Mouse (Mus musculus): ENCODE results near the gene Slc19a2.
"Not testable (repeated sequence)": the region's sequence is repeated elsewhere in the genome, so short reads cannot be mapped to it uniquely, and the experiment has no call there.

Gene Slc19a2

GRCm38 (mm10) chr1:164248465-164249331, at the start of gene Slc19a2:
TSS of gene Slc19a2 (plus strand) at chr1:164249046.
- peak; percentile 95 to 96 for DNase-seq (ENCODE audit: low spot score in 2 of 2)

GRCm38 (mm10) chr1:164199551-164199950, 49.3 kb upstream of the Slc19a2 start:
- no peak for DNase-seq (ENCODE audit: low spot score in 2 of 2)

DNA sequence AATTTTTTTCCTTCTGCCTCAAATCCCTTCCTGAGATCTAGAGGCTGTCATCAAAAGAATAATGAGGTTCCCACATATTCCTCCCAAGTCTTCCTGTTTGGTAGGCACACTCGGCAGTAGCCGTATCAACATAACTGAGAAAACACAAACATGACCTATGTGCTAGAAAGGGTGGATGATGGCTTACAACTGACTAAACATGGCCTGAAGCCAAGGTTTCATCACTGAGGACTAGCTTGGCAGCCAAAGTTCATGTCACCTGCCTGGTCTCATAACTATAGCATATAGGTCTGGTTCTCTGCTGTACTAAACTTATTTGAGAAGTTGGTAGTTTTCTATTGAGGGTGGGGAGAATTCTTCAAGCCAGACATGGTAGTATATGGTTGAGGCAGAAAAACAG, 40.4 kb upstream of the Slc19a2 start:
- no peak for DNase-seq (ENCODE audit: low spot score in 2 of 2)

- no peak for DNase-seq (ENCODE audit: low spot score in 2 of 2)
These were observed 37.9 kb upstream of the Slc19a2 start for GRCm38 (mm10) chr1:164210899-164211298.

GRCm38 (mm10) chr1:164212686-164213085, 36.2 kb upstream of the Slc19a2 start:
- DNase-seq (ENCODE audit: low spot score in 2 of 2): no peak

DNA sequence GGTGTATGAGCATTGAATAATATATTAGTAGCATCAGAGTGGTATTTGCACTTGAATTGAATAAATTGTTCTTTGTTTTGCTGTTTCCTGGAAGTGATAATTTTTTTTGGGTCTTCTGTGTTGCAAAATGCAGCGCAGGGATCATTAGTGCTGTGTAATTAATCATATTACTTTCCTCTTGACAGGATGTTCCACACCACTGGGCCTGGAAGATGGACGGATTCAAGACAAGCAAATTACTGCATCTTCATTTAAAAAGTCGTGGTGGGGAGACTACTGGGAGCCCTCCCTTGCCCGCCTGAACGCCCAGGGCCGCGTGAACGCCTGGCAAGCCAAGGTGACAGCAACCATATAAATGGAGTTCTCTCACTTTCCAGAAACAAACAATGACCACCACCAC, 34.7 kb upstream of the Slc19a2 start:
- no peak for DNase-seq (ENCODE audit: low spot score in 2 of 2)

- no peak for DNase-seq (ENCODE audit: low spot score in 2 of 2)
These were observed 33.7 kb upstream of the Slc19a2 start for GRCm38 (mm10) chr1:164215097-164215496.

DNA sequence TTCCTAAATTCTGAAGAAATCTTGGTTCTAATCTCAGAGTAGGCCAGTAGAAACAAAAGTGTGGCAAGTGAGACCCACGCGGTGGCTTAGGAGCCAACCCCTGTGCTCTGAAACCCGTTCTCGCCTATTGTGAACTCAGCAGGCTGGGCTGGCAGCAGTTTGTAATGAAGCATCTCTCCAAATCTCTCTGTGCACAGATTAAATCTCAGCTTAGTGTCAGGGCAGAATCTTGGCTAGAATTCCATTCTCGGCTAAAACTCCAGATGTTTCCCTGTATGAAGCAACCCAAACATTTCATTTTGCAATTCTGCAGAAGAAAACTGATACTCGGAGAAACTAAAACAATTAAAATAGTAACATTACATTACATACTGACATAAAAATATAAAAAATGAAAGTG, 33.3 kb upstream of the Slc19a2 start:
- no peak for DNase-seq (ENCODE audit: low spot score in 2 of 2)

DNA sequence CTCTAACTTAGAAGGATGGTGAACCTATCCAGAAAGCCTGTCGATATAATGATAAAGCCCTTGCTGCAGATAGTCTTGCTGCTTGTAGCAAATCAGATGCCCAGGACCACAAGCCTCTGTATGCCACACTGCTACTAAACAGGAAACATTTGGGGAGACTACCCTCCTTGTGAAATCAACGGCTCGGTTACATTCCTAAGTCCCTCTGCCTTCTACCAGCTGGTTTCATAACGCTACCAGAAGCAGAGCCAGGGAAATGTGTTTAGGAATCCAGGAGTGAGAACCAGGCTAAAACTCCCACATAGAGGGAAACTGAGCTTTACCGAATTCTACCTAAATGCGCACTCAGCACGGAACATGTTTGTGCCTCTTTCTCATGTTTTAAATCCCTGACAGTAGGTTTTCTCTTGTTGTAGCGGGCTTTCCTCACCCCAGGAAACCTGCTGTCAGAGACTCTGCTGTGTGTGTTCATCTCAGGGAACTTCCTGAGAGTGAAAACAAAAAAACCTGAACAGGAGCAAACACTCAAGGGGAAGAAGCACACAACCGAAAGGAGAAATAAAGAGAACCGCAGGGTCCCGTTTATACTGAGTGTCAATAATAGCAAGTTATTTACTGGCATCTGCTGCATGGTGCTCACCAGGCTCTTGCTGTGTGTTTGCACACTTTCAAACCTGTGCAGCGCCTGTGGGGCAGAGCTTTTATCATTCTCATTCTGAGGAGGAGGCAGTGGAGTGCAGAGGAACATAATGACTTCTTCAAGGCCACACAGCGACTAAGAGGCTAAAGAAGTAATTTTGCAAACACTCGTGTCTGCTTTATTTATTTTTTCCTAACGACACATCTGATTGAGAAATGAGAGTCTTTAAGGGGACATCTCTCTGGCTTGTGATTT, 30.8 kb upstream of the Slc19a2 start:
- DNase-seq (ENCODE audit: low spot score in 2 of 2): no peak

DNA sequence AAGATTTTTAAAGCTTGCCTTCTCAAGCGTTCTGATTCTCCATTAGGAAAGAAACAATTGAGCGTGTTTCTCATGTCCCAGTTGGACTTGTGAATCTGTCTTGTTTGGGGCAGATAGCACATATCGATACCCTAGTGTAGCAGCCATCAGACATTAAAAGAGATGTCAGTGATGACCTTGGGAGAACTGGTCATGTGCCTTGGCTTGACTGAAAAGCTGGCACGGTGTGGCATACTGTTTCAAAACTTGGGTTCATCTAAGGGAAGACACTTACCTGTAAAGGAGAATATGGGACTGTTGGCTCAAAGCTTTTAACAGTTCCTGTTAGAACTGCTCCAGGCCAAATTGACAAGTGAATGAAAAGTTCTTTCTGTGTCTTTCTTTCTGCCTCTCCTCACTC, 28.6 kb upstream of the Slc19a2 start:
- no peak for DNase-seq (ENCODE audit: low spot score in 2 of 2)

GRCm38 (mm10) chr1:164223089-164223488, 25.8 kb upstream of the Slc19a2 start:
- no peak for DNase-seq (ENCODE audit: low spot score in 2 of 2)

DNA sequence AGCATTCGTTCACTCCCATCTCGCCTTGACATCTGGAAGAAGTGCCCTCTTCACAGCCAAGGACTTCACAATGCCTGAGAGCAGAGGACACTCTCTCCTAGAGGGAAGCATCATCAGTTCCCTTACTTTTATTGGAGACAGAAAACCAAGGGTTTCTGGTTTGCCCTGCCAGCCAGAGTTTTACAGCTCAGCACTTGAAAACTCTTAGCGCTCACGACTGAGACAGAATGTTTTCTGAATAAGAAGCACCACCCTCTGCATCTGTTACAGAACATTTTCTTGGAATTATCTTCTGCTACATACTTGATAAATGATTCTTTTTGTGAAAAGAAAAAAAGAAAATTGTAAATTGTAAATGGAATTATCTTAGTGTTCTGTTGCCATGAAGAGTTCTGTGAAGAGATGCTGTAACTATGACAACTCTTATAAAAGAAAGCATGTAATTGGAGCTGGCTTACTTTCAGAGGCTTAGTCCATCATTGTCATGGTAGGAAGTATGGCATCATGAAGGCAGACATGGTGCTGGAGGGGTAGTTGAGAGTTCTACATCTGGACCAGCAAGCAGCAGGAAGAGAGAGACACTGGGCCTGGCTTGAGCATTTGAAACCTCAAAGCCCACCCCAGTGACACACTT, 16.8 kb upstream of the Slc19a2 start:
- DNase-seq (ENCODE audit: low spot score in 2 of 2): not testable (repeated sequence)

- no peak for DNase-seq (ENCODE audit: low spot score in 2 of 2)
These were observed 15.4 kb upstream of the Slc19a2 start for GRCm38 (mm10) chr1:164233447-164233846.

- no peak for DNase-seq (ENCODE audit: low spot score in 2 of 2)
These were observed 13.8 kb upstream of the Slc19a2 start for GRCm38 (mm10) chr1:164235078-164235477.

- DNase-seq (ENCODE audit: low spot score in 2 of 2): no peak
These were observed 12.8 kb upstream of the Slc19a2 start for GRCm38 (mm10) chr1:164236078-164236477.

DNA sequence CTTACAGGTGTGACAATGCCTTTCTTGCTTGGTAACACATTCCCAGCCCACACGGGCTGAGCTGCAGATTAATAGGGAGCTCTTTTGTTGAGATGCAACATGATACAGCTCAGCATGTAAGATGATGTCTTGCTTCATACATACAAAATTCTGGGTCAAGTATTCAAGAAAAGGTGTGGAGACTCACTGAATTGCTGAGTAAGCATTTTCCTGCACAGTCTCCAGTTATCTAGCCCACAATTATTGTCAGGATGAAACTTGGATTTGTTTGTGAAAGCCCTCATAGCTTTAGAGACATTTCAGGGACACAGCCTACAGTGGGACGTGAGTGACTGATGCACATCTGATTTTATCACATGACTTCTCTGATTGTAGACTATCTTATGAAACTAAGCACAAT, 7.4 kb upstream of the Slc19a2 start:
- no peak for DNase-seq (ENCODE audit: low spot score in 2 of 2)

- DNase-seq (ENCODE audit: low spot score in 2 of 2): no peak
These were observed 6.0 kb upstream of the Slc19a2 start for GRCm38 (mm10) chr1:164242809-164243208.

DNA sequence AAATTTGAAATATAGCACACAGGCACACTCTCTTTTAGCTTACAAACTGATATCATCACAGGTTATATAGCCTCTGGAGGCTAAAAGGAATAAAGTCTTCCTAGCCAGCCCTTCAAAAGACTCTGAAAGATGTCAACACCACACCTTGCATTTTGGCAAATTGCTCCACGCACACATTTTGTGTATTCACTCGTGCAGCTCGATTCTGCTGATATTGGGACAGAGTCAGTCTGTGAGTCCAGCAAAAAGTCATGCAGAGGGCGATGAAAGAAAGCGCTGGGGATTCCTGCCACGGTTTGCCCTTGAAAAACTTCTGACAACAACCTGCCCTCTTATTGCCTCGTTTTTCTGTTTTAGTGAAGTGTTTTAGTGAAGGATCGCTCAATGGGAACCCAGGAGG, 1.4 kb upstream of the Slc19a2 start:
- DNase-seq (ENCODE audit: low spot score in 2 of 2): no peak

- DNase-seq (ENCODE audit: low spot score in 2 of 2): no peak
These were observed 875 bp upstream of the Slc19a2 start for GRCm38 (mm10) chr1:164247971-164248370.

- DNase-seq (ENCODE audit: low spot score in 2 of 2): peak; percentile 23 to 48
These were observed 476 bp downstream of the Slc19a2 start for GRCm38 (mm10) chr1:164249332-164249711.

DNA sequence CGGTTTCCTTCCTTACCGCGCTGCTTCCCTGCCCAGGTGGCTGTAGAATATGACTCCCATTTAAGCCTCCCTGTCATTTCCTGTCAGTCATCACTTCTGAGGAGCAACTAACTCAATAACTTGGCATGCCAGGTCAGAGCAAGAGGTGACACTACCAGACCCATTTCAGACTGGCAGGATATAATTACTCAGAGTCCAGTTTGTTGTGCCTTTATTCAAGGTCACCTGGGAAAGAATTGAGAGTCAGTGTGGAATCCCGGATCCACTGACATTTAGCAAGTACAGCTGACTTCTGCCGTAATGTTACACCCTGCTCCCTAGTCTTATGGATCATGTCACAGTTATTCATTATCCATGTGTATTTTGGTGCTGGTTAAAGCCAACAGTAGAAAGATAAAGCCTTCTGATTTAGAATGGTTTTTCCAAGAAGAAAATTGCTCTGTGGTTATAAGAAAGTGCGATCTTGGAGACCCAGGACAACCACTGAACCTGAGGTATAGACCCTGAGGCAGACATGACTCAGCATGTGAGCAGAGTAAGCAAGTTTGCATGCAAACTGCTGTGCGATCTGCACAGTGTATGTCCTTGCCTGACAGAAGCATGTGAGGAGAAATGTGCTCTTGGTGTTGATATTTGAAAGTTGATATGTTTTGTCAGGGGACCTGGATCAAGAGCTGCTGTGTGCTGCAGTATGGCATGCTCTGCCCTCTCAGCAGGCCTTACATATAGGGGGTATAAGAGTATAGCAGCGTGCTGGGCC, 1.7 kb downstream of the Slc19a2 start:
- no peak for DNase-seq (ENCODE audit: low spot score in 2 of 2)

Measured in right cerebral cortex, postnatal 36 days (tissue).